Mouse (Mus musculus): Measurements from ENCODE around the gene Rrp1.

Rrp1 gene

DNA sequence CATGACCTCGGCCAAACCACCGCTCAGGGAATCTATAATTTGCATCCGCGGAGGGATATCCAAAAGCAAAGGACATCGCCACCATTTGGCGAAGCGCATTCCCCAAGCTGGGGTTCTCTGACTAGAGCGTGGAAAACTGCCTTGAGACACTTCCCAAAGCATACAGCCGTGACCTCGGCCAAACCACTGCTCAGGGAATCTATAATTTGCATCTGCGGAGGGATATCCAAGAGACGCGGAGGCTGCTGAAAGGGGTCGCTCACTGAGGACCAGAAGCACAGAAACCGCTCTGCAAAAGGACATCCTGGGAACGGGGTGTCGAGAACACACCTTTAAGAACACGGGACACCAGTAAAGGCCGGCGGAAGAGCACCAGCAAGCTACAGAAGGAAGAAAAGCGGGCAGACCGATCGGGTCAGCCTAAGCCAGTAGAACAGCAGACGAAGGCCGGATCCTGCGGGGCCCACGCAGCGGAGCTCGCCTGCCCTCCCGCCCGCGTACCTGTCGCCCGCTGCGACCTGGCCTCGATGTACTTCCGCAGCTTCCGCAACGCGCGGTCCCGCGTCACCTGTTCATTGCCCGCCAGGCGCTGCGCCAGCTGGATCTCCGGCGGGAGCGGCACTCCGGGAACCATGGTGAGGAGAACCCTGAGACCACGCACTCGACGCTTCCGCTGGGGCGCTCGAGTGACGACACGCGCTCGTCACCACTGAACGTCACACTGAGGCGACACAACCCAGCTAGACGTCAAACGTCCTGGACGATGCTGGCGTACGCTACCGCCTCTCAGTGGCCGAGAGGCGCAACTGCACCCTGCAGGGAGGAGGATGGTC lies at the start of gene Rrp1:
TSS of gene Rrp1 (minus strand) at position 725 of the 833 bp plus-strand sequence.
- peak; percentile 96 for DNase-seq

- DNase-seq, result no peak
Observed at GRCm38 (mm10) chr10:78461767-78462166, 48.9 kb upstream of the Rrp1 start.

DNA sequence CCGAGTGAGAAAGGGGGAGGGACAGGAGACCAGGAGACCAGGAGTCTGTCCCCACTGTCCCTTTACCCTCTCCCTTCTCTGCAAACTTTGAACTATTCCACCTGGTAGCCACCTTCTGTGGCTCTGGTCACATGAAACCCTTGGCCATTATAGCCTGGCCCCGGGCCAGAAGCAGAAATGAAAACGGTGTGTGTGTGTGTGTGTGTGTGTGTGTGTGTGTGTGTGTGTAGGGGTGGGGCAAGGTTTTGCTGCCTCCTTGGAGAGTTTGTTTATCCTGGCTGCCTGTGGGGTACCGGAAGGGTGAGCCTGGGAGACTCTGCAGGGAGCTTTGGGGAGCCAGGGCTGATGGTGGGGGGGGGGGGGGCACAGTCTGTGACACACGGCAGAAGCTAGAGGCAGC lies 47.6 kb upstream of the Rrp1 start:
- peak; percentile 48 to 67 for DNase-seq

DNA sequence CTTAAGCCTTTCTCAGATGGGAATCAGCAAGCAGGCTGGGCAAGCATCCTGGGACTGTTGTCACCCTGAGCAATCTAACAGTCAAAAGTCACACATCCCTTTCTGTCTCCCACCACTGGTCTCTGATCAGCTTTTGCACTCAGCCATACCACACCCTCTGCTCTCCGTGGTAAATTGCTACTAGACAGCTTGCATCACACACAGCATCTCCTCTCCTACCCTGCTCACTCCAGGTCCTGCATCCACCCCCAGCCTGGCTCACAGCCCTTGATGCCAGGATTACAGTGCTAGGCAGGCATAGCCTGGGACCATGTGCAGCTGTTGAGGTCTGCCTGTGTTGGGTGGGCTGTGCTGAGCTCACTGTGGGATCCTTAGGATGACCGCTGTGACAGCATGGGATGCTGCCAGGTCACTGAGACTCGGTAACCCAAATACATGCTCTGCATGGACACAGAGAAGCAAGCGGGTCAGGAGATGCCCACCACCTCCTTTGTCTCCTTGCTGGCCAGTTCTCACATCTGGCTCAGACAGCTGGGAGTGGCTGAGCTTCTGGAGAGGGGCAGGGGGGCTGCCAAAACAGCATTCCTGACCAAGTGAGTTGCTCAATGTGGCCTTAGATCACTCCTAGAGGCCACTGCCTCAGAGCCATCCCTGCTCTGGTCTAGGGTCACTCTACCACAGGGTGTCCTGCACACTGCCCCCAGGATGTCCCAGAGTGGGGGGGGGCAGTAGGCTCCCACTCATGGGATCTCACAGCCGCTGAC lies 45.7 kb upstream of the Rrp1 start:
- peak in 1 of 2 experiments; percentile 21 for DNase-seq

GRCm38 (mm10) chr10:78457495-78458347 lies 44.9 kb upstream of the Rrp1 start:
- peak; percentile 64 to 75 for DNase-seq

GRCm38 (mm10) chr10:78456696-78457095 lies 43.9 kb upstream of the Rrp1 start:
- DNase-seq, result no peak

DNA sequence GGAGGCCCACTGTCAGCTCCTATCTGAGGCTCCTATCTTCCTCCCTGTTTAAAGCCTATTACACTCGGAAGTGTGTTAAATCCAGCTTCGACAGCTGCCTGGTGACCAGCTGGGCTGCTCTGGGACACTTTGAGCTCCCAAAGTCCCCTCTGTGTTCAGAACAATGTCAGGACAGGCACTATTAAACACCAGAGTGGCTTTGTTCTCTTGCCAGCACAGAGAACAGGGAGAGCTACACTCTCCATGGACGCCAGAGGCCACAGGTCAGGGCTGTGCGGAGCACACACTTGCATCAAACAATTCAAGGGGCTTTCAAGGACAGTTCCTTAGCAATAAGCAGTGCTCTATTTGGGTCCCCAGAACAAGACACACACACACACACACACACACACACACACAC lies 39.8 kb upstream of the Rrp1 start:
- DNase-seq, result no peak

DNA sequence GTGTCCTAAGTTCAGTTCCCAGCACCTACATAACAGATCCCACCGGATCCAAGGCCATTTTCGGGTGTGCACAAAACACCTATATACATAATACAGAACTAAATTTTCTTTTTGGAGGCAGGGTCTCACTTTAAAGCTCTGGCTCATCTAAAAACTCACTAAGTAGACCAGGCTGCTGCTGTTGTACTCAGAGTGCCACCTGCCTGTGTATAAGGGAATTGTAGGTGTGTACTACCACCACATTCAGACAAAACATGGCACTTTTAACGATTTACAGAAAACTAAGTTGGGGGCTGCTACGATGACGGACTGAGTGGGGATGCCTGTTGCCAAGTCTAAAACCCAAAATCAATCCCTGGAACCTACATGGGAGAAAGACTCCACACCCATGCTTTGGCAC lies 37.9 kb upstream of the Rrp1 start:
- DNase-seq, result no peak

- no peak for DNase-seq
Observed at GRCm38 (mm10) chr10:78447396-78447795, 34.6 kb upstream of the Rrp1 start.

DNA sequence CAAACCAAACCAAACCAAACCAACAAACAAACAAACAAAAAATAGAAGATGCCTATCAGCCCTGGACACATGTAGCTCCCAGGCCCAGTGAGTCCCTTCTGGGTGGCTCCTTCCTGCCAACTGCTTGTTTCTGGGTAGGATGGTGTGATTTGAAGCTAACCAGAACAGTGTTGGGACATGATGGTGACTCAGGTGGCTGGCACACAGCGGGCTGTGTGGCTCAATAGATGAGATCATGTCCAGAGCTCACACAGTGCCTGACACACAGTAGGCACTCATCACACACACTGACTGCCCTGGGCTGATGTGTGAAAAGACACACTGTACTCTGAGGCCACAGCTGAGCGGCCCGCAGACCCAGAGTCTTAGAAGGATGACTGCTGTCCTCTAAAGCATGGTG lies 33.4 kb upstream of the Rrp1 start:
- DNase-seq, result no peak

- no peak for DNase-seq
Observed at GRCm38 (mm10) chr10:78442292-78442691, 29.4 kb upstream of the Rrp1 start.

DNA sequence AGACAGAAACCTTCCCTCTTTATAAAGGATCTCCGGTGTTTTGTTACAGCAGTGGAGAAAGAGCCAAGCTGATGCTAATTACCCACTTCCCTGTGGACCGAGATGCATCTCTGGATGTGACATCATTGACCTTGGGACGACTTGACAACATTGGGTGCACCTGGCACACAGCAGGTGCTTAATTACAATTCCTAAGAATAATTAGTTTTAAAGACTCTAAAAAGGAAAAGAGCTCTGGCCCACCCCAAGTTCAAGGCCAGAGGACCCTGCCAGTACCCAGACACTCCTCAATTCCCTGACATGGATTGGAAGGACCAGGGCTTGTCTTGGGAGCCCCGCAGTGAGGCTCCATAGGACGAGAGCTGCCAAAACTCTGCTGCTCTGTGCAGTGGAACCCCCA lies 28.8 kb upstream of the Rrp1 start:
- no peak for DNase-seq

DNA sequence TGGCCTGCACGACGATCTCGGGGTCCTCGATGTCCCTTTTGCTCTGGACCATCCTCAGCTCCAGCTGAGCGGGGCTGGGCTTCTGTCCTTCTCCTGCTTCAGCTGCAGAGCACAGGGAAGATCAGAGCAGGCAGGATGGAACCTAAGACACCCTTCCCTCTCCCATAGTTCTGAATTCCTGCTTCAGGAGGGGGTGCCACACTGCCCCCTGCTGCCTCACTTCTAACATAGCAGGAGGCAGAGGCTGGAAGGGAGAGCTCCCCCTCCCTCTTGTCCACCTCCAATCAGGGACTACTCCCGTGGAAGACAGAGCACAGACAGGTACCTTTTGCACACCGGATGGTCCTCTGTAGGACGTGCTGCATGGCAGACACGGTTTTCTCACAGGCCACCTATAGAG lies 28.0 kb upstream of the Rrp1 start:
- DNase-seq, result peak; percentile 46 to 51

DNA sequence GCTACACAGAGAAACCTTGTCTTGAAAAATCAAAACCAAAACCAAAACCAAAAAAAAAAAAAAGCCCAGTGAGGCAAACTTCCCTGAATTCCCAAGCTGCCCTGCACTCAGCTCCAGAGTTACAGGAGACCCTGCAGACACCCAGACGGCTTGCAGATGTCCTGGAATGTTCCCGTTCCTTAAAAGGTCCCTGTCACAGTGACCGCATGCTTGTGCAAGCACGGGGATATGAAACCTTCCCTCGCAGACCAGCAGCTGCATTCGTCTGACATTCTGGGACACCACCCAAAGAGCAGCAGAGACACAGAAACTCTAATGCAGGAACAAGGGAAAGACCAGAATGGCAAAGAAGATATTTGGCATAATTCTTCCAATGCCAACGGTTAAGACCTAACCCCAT lies 27.1 kb upstream of the Rrp1 start:
- no peak for DNase-seq

- DNase-seq, result peak; percentile 48 to 49
Observed at GRCm38 (mm10) chr10:78439550-78439949, 26.7 kb upstream of the Rrp1 start.

DNA sequence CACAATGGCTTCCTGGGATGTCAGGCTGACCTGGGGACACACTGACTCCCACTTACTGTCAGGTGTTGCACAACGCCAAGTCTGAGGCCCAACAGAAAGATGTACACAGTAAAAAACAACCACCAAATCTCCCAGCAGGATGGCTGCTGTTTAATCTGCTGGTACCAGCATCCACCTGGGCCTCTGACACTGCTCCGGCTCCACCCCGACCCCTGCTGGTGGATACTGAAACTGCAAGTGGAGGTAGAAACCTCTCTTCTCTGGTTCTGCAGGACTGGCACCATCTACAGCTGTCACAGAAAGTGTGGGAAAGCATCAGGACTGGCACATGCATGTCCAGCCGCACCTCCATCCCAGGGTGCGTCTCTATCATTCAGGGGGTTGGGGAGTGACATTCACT lies 25.3 kb upstream of the Rrp1 start:
- peak; percentile 89 to 91 for DNase-seq

DNA sequence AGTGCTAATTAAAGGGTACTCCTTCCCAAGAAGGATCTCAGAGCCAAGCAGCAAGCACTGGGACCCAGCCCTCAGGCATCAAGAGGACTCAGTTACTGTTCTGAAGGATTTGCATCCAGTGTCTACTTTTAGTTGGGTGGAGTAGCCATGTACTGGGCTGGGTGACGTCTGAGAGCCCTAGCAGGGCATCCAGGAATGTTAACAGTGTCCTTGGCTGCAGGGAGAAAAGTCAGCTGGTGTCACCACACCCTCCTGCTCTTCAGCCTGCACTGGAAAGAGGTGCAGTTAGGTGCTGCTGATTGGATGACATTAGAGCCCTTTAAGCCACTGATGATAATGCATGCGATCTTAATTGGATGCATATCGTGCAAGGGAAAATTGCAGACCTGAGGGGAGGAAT lies 20.0 kb upstream of the Rrp1 start:
- no peak for DNase-seq

GRCm38 (mm10) chr10:78429776-78430175 lies 16.9 kb upstream of the Rrp1 start:
- no peak for DNase-seq

DNA sequence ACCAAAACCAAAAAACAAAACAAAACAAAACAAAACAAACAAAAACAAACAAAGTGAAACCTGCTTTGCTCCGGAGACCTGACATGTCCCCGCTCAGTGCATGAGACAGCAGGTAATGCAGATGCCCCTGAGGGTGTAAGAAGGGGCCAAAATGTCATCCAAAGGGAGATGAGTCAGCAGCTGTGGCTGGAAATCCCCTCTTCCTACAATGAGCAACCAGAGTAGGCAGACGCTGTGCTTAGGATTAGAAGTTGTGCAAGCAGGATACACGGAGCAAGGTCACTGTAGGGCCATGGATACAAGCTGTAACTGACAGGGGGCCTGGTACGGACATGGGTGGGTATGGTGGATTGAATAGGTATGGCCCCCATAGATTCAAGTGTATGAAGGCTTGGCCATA lies 16.3 kb upstream of the Rrp1 start:
- DNase-seq, result no peak

GRCm38 (mm10) chr10:78428070-78428469 lies 15.2 kb upstream of the Rrp1 start:
- no peak for DNase-seq

- peak; percentile 17 to 46 for DNase-seq
Observed at GRCm38 (mm10) chr10:78426117-78426735, 13.4 kb upstream of the Rrp1 start.

DNA sequence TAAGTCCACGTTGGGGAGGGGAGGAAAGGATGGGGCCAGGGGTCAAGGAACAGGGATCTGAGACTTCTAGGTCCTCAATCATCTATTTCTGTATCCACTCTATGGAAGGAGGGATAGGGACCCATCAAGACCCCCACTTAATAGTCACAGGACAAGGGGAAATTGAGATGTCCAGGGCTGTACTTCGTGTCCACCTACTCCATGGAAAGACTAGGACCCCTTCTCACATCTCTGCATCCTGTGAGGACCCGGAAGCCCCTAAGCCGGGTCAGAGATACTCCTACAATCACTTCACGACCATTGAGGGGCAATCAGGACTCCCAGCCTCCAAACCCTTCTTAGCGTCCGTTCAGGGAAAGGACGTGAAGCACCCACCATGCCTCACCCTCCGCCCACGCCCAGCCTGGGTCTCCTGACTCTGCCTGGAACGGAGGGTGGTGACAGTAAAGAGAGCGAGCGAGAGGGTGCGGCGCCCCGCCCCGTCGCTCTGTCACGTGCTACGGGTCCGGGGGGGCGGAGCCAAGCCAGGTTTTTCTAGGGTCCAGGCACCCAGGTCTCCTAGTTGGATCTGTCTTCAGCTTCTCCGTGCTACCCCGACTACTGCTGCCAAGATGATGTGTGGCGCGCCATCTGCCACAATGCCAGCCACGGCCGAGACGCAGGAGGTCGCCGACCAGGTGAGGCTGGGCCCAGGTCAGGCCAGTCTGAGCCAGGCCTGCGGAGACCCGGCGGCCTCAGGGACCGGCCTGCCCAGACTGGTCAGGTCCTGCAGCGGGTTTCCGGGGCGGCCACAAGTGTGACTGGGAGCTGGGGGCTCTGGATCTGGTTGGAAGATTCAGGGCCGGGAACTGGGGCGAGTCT lies 12.6 kb upstream of the Rrp1 start, which contains the start of gene Cstb:
TSS of gene Cstb (plus strand) at position 489 of the 861 bp plus-strand sequence.
- DNase-seq, result peak; percentile 90 to 92

Data from kidney, postnatal 4 days (tissue).